Mouse (Mus musculus) midbrain, embryonic 10.5 days (tissue): Measurements from ENCODE around the gene Aym1. TPM values are rescaled to one million over a fixed set of nuclear protein-coding genes. Genes with fewer than 3 reads are reported as not detected.

Experiments used
- DNase-seq: peaks from one replicate; pipeline ENCODE4 v3.0.0-alpha.2; 2017; ENCODE audit warnings: low spot score
- H3K27ac ChIP-seq: fragments of 300-500 bp; sonication (generic); replicated peaks from 2 replicates; pipeline ENCODE4 v1.5.1; 2016; ENCODE audit warnings: mild to moderate bottlenecking
- H3K27me3 ChIP-seq: fragments of 300-500 bp; sonication (generic); 2 replicates; pipeline ENCODE4 v1.6.1; 2016; ENCODE audit warnings: low read depth, mild to moderate bottlenecking; ENCODE audit not compliant: poor library complexity, severe bottlenecking
- H3K36me3 ChIP-seq: fragments of 300-500 bp; sonication (generic); 2 replicates; pipeline ENCODE4 v1.6.1; 2016; ENCODE audit warnings: mild to moderate bottlenecking, moderate library complexity
- H3K4me1 ChIP-seq: fragments of 300-500 bp; sonication (generic); 2 replicates; pipeline ENCODE4 v1.6.1; 2016
- H3K4me3 ChIP-seq: fragments of 300-500 bp; sonication (generic); 2 replicates; pipeline ENCODE4 v1.5.1; 2016; ENCODE audit warnings: mild to moderate bottlenecking, moderate library complexity
- H3K9me3 ChIP-seq: fragments of 300-500 bp; sonication (generic); replicated peaks from 2 replicates; pipeline ENCODE4 v1.6.1; 2016; ENCODE audit warnings: mild to moderate bottlenecking
- WGBS: fragments of 180-500 bp; shearing (Covaris S2); methylation state at CpG from one replicate; pipeline ENCODE4 v1.1.7; 2016; 5-methylcytosine and 5-hydroxymethylcytosine counted together
- microRNA-seq: library from miRNA; unstranded; fragments of <30 nt; microRNA quantifications from one replicate; pipeline ENCODE4, GENCODE M21; 2017
- polyA plus RNA-seq: library from polyadenylated mRNA; unstranded; fragments of >200 nt; fragmentation: Nextera tagmentation; extraction: Ambion mirVana; gene quantifications from 2 replicates; pipeline ENCODE4 v1.2.1, GENCODE M21; 2016

The Aym1 gene
- polyA plus RNA-seq, 1 experiment from 2014 or later = not detected

GRCm38 (mm10) chr5:113380553-113380952 lies 23.5 kb downstream of the Aym1 start:
- 92% methylated on average over 8 of the region's 8 CpGs for WGBS
- no peaks in the 10 kb centered on the region for H3K9me3 ChIP-seq

GRCm38 (mm10) chr5:113382580-113382979 lies 25.5 kb downstream of the Aym1 start:
- H3K9me3 ChIP-seq = no peaks in the 10 kb centered on the region
- DNase-seq = no peak
- H3K4me3 ChIP-seq = no peak overlapping the region
- H3K36me3 ChIP-seq = no peaks in the 10 kb centered on the region
- no peaks in the 10 kb centered on the region for H3K4me1 ChIP-seq
- 49% methylated on average over 4 of the region's 4 CpGs for WGBS
- no peaks in the 10 kb centered on the region for H3K27me3 ChIP-seq
- H3K27ac ChIP-seq = no peak overlapping the region

More at GRCm38 (mm10) chr5:113380553-113380952, 23.5 kb downstream of the Aym1 start:
- Histone ChIP-seq H3K4me1 (no peaks in the 10 kb centered on the region), H3K27me3 (no peaks in the 10 kb centered on the region), H3K4me3 (no peak overlapping the region), H3K27ac (no peak overlapping the region), H3K36me3 (no peaks in the 10 kb centered on the region)
- no peak for DNase-seq

DNA sequence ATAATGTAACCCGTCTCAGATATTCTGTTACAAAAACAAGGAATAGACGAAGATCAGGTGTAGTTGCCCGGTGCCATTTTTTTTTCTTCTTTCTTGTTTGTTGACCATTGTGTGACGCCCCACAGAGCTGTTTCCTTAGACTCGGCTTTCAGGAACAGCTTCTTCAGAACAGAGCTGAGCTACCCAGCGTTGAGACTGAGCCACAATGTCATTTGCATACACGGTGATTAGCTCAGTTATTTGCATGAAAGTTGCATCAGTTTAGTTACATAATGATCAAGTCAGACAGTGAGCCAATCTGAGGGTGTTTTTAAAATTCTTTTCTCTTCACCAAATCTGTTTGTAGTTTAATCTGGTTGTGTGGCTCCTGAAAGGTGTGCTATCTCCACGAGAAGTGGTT lies 36.7 kb downstream of the Aym1 start:
- Histone ChIP-seq H3K9me3 (no peaks in the 10 kb centered on the region), H3K4me3 (no peak overlapping the region), H3K27me3 (no peaks in the 10 kb centered on the region), H3K4me1 (peaks cover 17% of the 10 kb centered on the region; the same call in 1 of the 2 replicates), H3K27ac (no peak overlapping the region), H3K36me3 (no peaks in the 10 kb centered on the region)
- no peak for DNase-seq
- WGBS = 66% methylated on average over 8 of the region's 8 CpGs

DNA sequence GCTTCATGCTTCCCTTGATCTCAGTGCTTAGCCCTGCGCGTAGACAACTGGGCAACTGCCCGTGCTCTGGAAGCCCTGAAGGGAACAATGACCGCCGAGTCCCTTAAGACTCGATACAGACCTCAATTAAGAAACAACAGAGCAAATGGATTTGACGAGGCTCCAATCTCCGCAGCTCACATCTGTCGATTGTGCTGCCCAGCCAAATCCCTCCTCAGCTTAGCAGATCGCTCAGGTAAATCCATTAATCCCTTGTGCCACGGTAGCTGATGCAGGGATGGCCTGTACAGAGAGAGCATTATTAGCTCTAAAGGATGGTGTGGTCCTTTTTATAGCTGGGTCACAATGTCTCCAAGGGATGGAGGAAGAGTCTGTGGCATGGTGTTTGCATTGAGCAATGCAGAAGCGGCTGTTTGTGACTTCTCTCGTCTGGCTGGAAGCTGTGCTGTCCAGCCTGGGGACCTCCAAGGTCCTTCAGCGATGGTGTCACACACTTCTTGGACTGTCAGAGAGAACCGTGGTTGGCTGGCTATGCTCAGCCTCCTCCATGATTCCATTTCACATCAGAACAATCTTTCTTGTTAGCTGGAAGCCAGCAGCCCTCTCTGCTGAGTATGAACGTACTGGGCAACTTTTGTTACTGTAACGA lies 39.3 kb downstream of the Aym1 start:
- H3K4me3 ChIP-seq = no peak overlapping the region
- no peaks in the 10 kb centered on the region for H3K27me3 ChIP-seq
- H3K9me3 ChIP-seq = peaks cover 12% of the 10 kb centered on the region
- no peak for DNase-seq
- H3K36me3 ChIP-seq = no peaks in the 10 kb centered on the region
- WGBS = 72% methylated on average over 17 of the region's 17 CpGs
- peak overlapping the region; percentile 33 for H3K27ac ChIP-seq
- peaks cover 17% of the 10 kb centered on the region; the same call in 1 of the 2 replicates for H3K4me1 ChIP-seq

DNA sequence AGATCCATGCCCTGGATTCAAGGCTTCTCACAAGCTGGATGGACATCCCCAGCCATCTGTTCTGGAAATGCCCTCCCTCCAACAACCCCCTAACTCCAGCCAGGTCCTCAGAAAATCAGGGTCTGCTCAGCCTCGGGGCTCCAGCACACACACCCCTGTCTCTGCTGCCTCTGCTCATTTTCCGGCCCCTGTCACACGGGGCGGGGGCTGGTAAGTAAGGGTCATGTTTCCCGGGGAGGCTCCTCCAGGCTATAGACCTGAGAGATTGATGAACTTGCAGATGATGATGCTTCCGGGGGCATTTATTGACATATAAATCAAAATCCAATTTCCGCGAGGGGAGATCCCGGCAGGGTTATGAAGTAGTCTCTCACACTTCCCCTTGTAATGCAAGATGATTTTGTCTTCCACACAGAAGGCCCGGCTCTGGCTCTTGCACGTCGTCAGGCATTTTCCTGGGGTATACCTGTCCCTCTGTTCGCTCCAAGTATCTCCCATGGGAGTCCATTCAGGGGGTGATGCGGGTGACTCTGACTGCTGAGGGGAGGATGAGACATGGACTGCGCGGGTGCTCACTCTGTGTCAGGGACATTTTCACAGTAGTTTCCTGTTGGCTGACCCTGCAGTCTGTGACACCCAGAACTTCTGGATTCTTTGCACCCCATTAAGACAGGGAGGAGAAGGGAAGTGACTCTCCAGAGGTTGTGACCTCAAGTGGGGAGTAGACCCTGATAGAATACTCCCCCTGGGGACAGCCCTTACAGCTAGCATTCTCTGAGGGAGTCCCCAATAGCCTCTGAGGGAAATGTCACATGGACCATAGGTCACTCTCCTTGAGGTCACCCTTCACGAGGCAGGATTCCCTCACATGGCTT lies 40.6 kb downstream of the Aym1 start:
- no peak overlapping the region for H3K27ac ChIP-seq
- H3K4me3 ChIP-seq = no peak overlapping the region
- WGBS = 86% methylated on average over 17 of the region's 17 CpGs
- H3K4me1 ChIP-seq = peaks cover 17% of the 10 kb centered on the region; the same call in 1 of the 2 replicates
- H3K36me3 ChIP-seq = no peaks in the 10 kb centered on the region
- no peaks in the 10 kb centered on the region for H3K27me3 ChIP-seq
- DNase-seq = no peak
- peaks cover 12% of the 10 kb centered on the region for H3K9me3 ChIP-seq

GRCm38 (mm10) chr5:113402702-113403101 lies 45.6 kb downstream of the Aym1 start:
- H3K9me3 ChIP-seq = peaks cover 12% of the 10 kb centered on the region
- no peak overlapping the region for H3K27ac ChIP-seq
- no peaks in the 10 kb centered on the region for H3K36me3 ChIP-seq
- no peak overlapping the region for H3K4me3 ChIP-seq
- 83% methylated on average over 11 of the region's 11 CpGs for WGBS
- H3K27me3 ChIP-seq = no peaks in the 10 kb centered on the region
- no peaks in the 10 kb centered on the region for H3K4me1 ChIP-seq
- DNase-seq = no peak

DNA sequence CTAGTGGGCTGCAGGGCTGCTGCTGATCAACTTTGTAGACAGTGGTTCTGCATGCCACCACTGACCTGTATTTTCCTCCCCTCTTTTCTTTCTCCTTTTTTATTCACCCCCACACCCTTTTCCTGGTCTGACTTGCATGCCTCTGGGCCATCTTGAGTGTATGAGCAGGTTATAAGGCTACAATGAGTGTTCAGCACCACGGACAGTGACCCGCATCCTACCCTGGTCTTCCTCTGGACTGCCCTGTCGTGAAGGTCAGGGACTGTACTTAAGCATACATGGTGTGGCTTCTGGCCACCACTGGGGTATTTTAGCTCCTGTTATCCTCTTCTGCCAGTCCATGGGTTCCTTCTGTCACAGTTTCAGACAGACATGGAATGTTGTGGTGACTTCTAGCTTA lies 50.3 kb downstream of the Aym1 start:
- peaks cover 8% of the 10 kb centered on the region for H3K4me1 ChIP-seq
- no peaks in the 10 kb centered on the region for H3K9me3 ChIP-seq
- no peaks in the 10 kb centered on the region for H3K36me3 ChIP-seq
- DNase-seq = peak; percentile 55
- no peaks in the 10 kb centered on the region for H3K27me3 ChIP-seq
- WGBS = 6% methylated on average over 3 of the region's 3 CpGs
- no peak overlapping the region for H3K27ac ChIP-seq
- H3K4me3 ChIP-seq = no peak overlapping the region

Small RNA genes within 50 kb of the gene (microRNA-seq; reads per million reads assigned to microRNA genes)
- gene Mir7229 (not detected), gene Mir7230 (not detected)

Other genes with a start within 250 kb of the Aym1 start
- gene 2900026A02Rik, start 136.1 kb upstream of the Aym1 start, polyA plus RNA-seq = 2.7 and 2.9 TPM in 2 replicates
- 0.10 TPM in 1 of 2 replicates, not detected in the other for gene Tmem211, start 130.4 kb upstream of the Aym1 start, polyA plus RNA-seq
- 16.0 and 16.3 TPM in 2 replicates for gene Sgsm1, start 46.5 kb upstream of the Aym1 start, polyA plus RNA-seq
- 9.2 and 11.8 TPM in 2 replicates for gene Wscd2, start 133.0 kb downstream of the Aym1 start, polyA plus RNA-seq